Mouse (Mus musculus): ENCODE results near the gene Abcd3. TPM values are rescaled to one million over a fixed set of nuclear protein-coding genes. Genes with fewer than 3 reads are reported as not detected.

Gene Abcd3
- polyA plus RNA-seq, 1 experiment from 2014 or later, result 55.7 TPM

- Histone ChIP-seq H3K27ac (replicated peaks; ENCODE audit: low read depth, low read length) (no peak overlapping the region), H3K9me3 (replicated peaks; ENCODE audit: control insufficient read depth, low read length) (no peaks in the 10 kb centered on the region), H3K36me3 (replicated peaks; ENCODE audit: control insufficient read depth, insufficient read depth, low read depth, low read length) (no peaks in the 10 kb centered on the region), H3K4me2 (ENCODE audit: low read depth, low read length) (no peak overlapping the region), H3K4me1 (ENCODE audit: control insufficient read depth, insufficient read depth, low read length) (no peaks in the 10 kb centered on the region), H3K4me3 (ENCODE audit: low read depth, low read length) (no peak overlapping the region), H3K27me3 (ENCODE audit: control insufficient read depth, insufficient read depth, low read length) (no peaks in the 10 kb centered on the region), H3K9ac (replicated peaks; ENCODE audit: low read length) (no peak overlapping the region)
- DNase-seq (ENCODE audit: low spot score) (no peak), ATAC-seq (replicated peaks; ENCODE audit: insufficient number of reproducible peaks, low FRiP score, low TSS enrichment, low read depth) (no peak)
- 92% methylated on average over 6 of the region's 6 CpGs for WGBS
These were observed 29.6 kb upstream of the Abcd3 start for GRCm38 (mm10) chr3:121844658-121845057.

- Histone ChIP-seq H3K9ac (replicated peaks; ENCODE audit: low read length) (no peak overlapping the region), H3K9me3 (replicated peaks; ENCODE audit: control insufficient read depth, low read length) (no peaks in the 10 kb centered on the region), H3K27ac (replicated peaks; ENCODE audit: low read depth, low read length) (no peak overlapping the region), H3K4me2 (ENCODE audit: low read depth, low read length) (no peak overlapping the region), H3K4me1 (ENCODE audit: control insufficient read depth, insufficient read depth, low read length) (no peaks in the 10 kb centered on the region), H3K27me3 (ENCODE audit: control insufficient read depth, insufficient read depth, low read length) (no peaks in the 10 kb centered on the region), H3K36me3 (replicated peaks; ENCODE audit: control insufficient read depth, insufficient read depth, low read depth, low read length) (no peaks in the 10 kb centered on the region), H3K4me3 (ENCODE audit: low read depth, low read length) (no peak overlapping the region)
- ATAC-seq (replicated peaks; ENCODE audit: insufficient number of reproducible peaks, low FRiP score, low TSS enrichment, low read depth) (no peak), DNase-seq (ENCODE audit: low spot score) (no peak)
- 81% methylated on average over 3 of the region's 3 CpGs for WGBS
These were observed 28.9 kb upstream of the Abcd3 start for GRCm38 (mm10) chr3:121844013-121844412.

DNA sequence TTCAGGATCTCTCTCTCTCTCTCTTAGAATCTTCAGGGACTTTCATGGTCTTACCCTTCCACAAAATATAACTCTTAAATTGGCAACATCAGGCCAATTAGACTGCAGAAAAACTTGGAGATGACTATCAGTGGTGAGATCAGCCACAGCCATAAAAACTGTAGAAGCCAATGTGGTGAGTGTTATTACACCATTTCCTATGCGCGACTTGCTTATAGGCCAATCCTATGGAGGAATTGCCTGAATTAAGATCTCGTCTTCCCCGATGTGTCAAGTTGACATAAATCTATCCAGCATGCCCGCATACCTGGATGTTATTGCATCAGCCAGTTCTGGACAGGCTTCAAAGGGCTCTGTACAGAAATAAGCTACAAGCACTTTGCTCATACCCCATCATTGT is 28.2 kb upstream of the Abcd3 start:
- Histone ChIP-seq H3K27me3 (ENCODE audit: control insufficient read depth, insufficient read depth, low read length) (no peaks in the 10 kb centered on the region), H3K27ac (replicated peaks; ENCODE audit: low read depth, low read length) (no peak overlapping the region), H3K4me1 (ENCODE audit: control insufficient read depth, insufficient read depth, low read length) (no peaks in the 10 kb centered on the region), H3K4me2 (ENCODE audit: low read depth, low read length) (no peak overlapping the region), H3K36me3 (replicated peaks; ENCODE audit: control insufficient read depth, insufficient read depth, low read depth, low read length) (no peaks in the 10 kb centered on the region), H3K4me3 (ENCODE audit: low read depth, low read length) (no peak overlapping the region), H3K9ac (replicated peaks; ENCODE audit: low read length) (no peak overlapping the region), H3K9me3 (replicated peaks; ENCODE audit: control insufficient read depth, low read length) (no peaks in the 10 kb centered on the region)
- WGBS, result 86% methylated on average over 5 of the region's 5 CpGs
- no peak for DNase-seq (ENCODE audit: low spot score)
- no peak for ATAC-seq (replicated peaks; ENCODE audit: insufficient number of reproducible peaks, low FRiP score, low TSS enrichment, low read depth)

DNA sequence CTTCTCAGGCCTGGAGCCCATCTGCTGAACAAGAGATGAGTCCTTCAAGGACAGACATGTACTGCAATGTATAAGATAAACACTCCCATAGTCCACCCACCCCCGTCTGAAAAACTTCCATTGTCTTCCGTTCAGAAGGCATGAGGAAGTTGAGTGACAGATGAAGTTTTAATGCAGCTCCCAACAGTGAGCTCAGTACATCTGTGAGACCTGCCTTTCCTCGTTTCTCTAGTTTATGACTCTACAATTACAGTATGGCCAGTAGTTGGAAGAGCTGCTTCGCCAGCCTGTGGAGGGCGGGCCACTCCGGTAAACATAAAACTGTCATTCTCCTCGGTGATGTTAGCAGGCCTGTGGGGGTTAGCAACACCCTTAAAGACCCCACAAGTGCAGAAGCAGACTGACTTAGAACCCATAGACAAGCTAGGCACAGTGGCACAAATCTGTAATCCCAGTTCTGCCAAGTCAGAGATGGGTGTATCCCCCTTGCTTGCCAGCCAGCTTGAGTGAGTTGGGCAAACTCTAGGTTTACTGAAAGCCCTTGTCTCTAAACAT is 27.3 kb upstream of the Abcd3 start:
- no peak overlapping the region for H3K27ac ChIP-seq (replicated peaks; ENCODE audit: low read depth, low read length)
- no peaks in the 10 kb centered on the region for H3K27me3 ChIP-seq (ENCODE audit: control insufficient read depth, insufficient read depth, low read length)

GRCm38 (mm10) chr3:121841412-121842014 is 26.4 kb upstream of the Abcd3 start:
- Histone ChIP-seq H3K9ac (replicated peaks; ENCODE audit: low read length) (no peak overlapping the region), H3K27ac (replicated peaks; ENCODE audit: low read depth, low read length) (no peak overlapping the region), H3K4me3 (ENCODE audit: low read depth, low read length) (no peak overlapping the region), H3K36me3 (replicated peaks; ENCODE audit: control insufficient read depth, insufficient read depth, low read depth, low read length) (no peaks in the 10 kb centered on the region), H3K4me2 (ENCODE audit: low read depth, low read length) (no peak overlapping the region), H3K27me3 (ENCODE audit: control insufficient read depth, insufficient read depth, low read length) (no peaks in the 10 kb centered on the region), H3K9me3 (replicated peaks; ENCODE audit: control insufficient read depth, low read length) (no peaks in the 10 kb centered on the region), H3K4me1 (ENCODE audit: control insufficient read depth, insufficient read depth, low read length) (no peaks in the 10 kb centered on the region)
- ATAC-seq (replicated peaks; ENCODE audit: insufficient number of reproducible peaks, low FRiP score, low TSS enrichment, low read depth) (no peak), DNase-seq (ENCODE audit: low spot score) (no peak)
- WGBS, result 79% methylated on average over 9 of the region's 9 CpGs

More for the DNA sequence above, 27.3 kb upstream of the Abcd3 start:
- no peak overlapping the region for H3K4me3 ChIP-seq (ENCODE audit: low read depth, low read length)
- no peak overlapping the region for H3K4me2 ChIP-seq (ENCODE audit: low read depth, low read length)
- H3K9ac ChIP-seq (replicated peaks; ENCODE audit: low read length), result no peak overlapping the region
- H3K4me1 ChIP-seq (ENCODE audit: control insufficient read depth, insufficient read depth, low read length), result no peaks in the 10 kb centered on the region
- ATAC-seq (replicated peaks; ENCODE audit: insufficient number of reproducible peaks, low FRiP score, low TSS enrichment, low read depth), result no peak
- 75% methylated on average over 7 of the region's 7 CpGs for WGBS
- H3K36me3 ChIP-seq (replicated peaks; ENCODE audit: control insufficient read depth, insufficient read depth, low read depth, low read length), result no peaks in the 10 kb centered on the region
- H3K9me3 ChIP-seq (replicated peaks; ENCODE audit: control insufficient read depth, low read length), result no peaks in the 10 kb centered on the region
- no peak for DNase-seq (ENCODE audit: low spot score)

DNA sequence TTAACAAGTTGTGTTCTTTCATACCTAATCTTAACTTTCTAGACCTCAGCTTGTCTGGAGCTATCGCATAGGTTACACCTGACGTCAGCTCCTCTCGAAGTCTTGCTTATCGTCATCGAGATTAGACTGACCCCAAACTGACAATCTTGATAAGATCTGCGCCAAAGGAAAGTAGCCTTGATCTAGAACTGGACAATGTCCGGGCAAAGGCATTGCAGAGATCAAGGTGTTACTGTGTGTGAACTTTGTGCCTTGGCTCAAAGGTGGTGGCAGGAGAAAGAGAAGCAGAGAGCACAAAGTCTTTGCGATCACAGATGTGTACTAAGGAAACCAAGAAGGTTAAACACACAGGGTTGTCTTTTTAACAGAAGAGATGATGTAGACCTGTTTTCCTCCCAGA is 25.2 kb upstream of the Abcd3 start:
- Histone ChIP-seq H3K36me3 (replicated peaks; ENCODE audit: control insufficient read depth, insufficient read depth, low read depth, low read length) (no peaks in the 10 kb centered on the region), H3K9ac (replicated peaks; ENCODE audit: low read length) (no peak overlapping the region), H3K4me3 (ENCODE audit: low read depth, low read length) (no peak overlapping the region), H3K27ac (replicated peaks; ENCODE audit: low read depth, low read length) (no peak overlapping the region), H3K4me1 (ENCODE audit: control insufficient read depth, insufficient read depth, low read length) (no peaks in the 10 kb centered on the region), H3K9me3 (replicated peaks; ENCODE audit: control insufficient read depth, low read length) (no peaks in the 10 kb centered on the region), H3K4me2 (ENCODE audit: low read depth, low read length) (no peak overlapping the region), H3K27me3 (ENCODE audit: control insufficient read depth, insufficient read depth, low read length) (no peaks in the 10 kb centered on the region)
- DNase-seq (ENCODE audit: low spot score) (no peak), ATAC-seq (replicated peaks; ENCODE audit: insufficient number of reproducible peaks, low FRiP score, low TSS enrichment, low read depth) (no peak)
- 92% methylated on average over 8 of the region's 8 CpGs for WGBS

GRCm38 (mm10) chr3:121834732-121835131 is 19.6 kb upstream of the Abcd3 start:
- Histone ChIP-seq H3K4me2 (ENCODE audit: low read depth, low read length) (no peak overlapping the region), H3K9ac (replicated peaks; ENCODE audit: low read length) (no peak overlapping the region), H3K27me3 (ENCODE audit: control insufficient read depth, insufficient read depth, low read length) (no peaks in the 10 kb centered on the region), H3K36me3 (replicated peaks; ENCODE audit: control insufficient read depth, insufficient read depth, low read depth, low read length) (no peaks in the 10 kb centered on the region), H3K9me3 (replicated peaks; ENCODE audit: control insufficient read depth, low read length) (no peaks in the 10 kb centered on the region), H3K4me3 (ENCODE audit: low read depth, low read length) (no peak overlapping the region), H3K4me1 (ENCODE audit: control insufficient read depth, insufficient read depth, low read length) (no peaks in the 10 kb centered on the region), H3K27ac (replicated peaks; ENCODE audit: low read depth, low read length) (no peak overlapping the region)
- DNase-seq (ENCODE audit: low spot score), result no peak
- 90% methylated on average over 2 of the region's 2 CpGs for WGBS
- ATAC-seq (replicated peaks; ENCODE audit: insufficient number of reproducible peaks, low FRiP score, low TSS enrichment, low read depth), result no peak

- H3K27me3 ChIP-seq (ENCODE audit: control insufficient read depth, insufficient read depth, low read length), result no peaks in the 10 kb centered on the region
- ATAC-seq (replicated peaks; ENCODE audit: insufficient number of reproducible peaks, low FRiP score, low TSS enrichment, low read depth), result no peak
- 81% methylated on average over 4 of the region's 4 CpGs for WGBS
- H3K4me1 ChIP-seq (ENCODE audit: control insufficient read depth, insufficient read depth, low read length), result no peaks in the 10 kb centered on the region
- H3K4me3 ChIP-seq (ENCODE audit: low read depth, low read length), result no peak overlapping the region
- H3K36me3 ChIP-seq (replicated peaks; ENCODE audit: control insufficient read depth, insufficient read depth, low read depth, low read length), result no peaks in the 10 kb centered on the region
- H3K9me3 ChIP-seq (replicated peaks; ENCODE audit: control insufficient read depth, low read length), result no peaks in the 10 kb centered on the region
- H3K27ac ChIP-seq (replicated peaks; ENCODE audit: low read depth, low read length), result no peak overlapping the region
- H3K4me2 ChIP-seq (ENCODE audit: low read depth, low read length), result no peak overlapping the region
- DNase-seq (ENCODE audit: low spot score), result no peak
- no peak overlapping the region for H3K9ac ChIP-seq (replicated peaks; ENCODE audit: low read length)
These were observed 19.1 kb upstream of the Abcd3 start for GRCm38 (mm10) chr3:121834250-121834649.
